In genomic region chr17:25089158-25089557, GRCm38 (mm10) we compare ENCODE assay signal across 15 mouse cellular contexts. TPM values are rescaled to one million over a fixed set of nuclear protein-coding genes. Genes with fewer than 3 reads are reported as not detected.
DNase-seq lines count a peak whose midpoint lies in the region; ATAC-seq and TF ChIP-seq lines count a peak whose summit lies in the region.
"Had no signal": no experiment of that assay in that cellular context is flagged by ENCODE, and none has a peak within 500 bp of the region (broad histone marks: within the 10 kb centered on the region; RNA-seq: fewer than 3 reads in every experiment).

No protein-coding gene starts in this region.

- TF ChIP-seq EP300 in liver, postnatal 0 days (IDR thresholded peaks at IDR 0.05; ENCODE audit: low read depth) = peak; percentile 97

- no peak overlapping the region for H3K27ac ChIP-seq in kidney, embryonic 15.5 days
- H3K27ac ChIP-seq in kidney, embryonic 14.5 days (ENCODE audit: low read depth, low read length) = no peak overlapping the region
- peak overlapping the region; percentile 90 for H3K27ac ChIP-seq in bone marrow, adult 2 months (ENCODE audit: control insufficient read depth, insufficient read depth, low read depth, low read length, poor library complexity)
- H3K27ac ChIP-seq in intestine, embryonic 16.5 days (ENCODE audit: low read length) = no peak overlapping the region
- peak overlapping the region; percentile 89 for H3K27ac ChIP-seq in liver, postnatal 0 days (ENCODE audit: low read depth)
- no peak overlapping the region for H3K27ac ChIP-seq in midbrain, embryonic 14.5 days (replicated peaks; ENCODE audit: low read depth, low read length)

- no peak overlapping the region for H3K4me3 ChIP-seq in kidney, embryonic 15.5 days (replicated peaks)
- no peak overlapping the region for H3K4me3 ChIP-seq in kidney, embryonic 14.5 days (ENCODE audit: low read length)
- peak overlapping the region; percentile 82 for H3K4me3 ChIP-seq in bone marrow, adult 2 months (replicated peaks; ENCODE audit: control insufficient read depth, low read depth, low read length)
- no peak overlapping the region for H3K4me3 ChIP-seq in intestine, embryonic 16.5 days (ENCODE audit: low read length)
- H3K4me3 ChIP-seq in liver, postnatal 0 days (ENCODE audit: low read depth, low read length) = peak overlapping the region; percentile 57
- no peak overlapping the region for H3K4me3 ChIP-seq in midbrain, embryonic 14.5 days (replicated peaks; ENCODE audit: low read depth, low read length)

- peak; percentile 56 for TF ChIP-seq POLR2A in bone marrow, adult 2 months (IDR thresholded peaks at IDR 0.05; ENCODE audit: borderline replicate concordance, control insufficient read depth, low read depth, low read length)

- no peak overlapping the region for H3K4me2 ChIP-seq in kidney, embryonic 15.5 days
- no peak overlapping the region for H3K4me2 ChIP-seq in kidney, embryonic 14.5 days (replicated peaks; ENCODE audit: low read depth, low read length)
- no peak overlapping the region for H3K4me2 ChIP-seq in intestine, embryonic 16.5 days (ENCODE audit: low read depth, low read length)
- H3K4me2 ChIP-seq in liver, postnatal 0 days (ENCODE audit: low read depth, low read length) = peak overlapping the region; percentile 62
- no peak overlapping the region for H3K4me2 ChIP-seq in midbrain, embryonic 14.5 days (ENCODE audit: low read length)

- TF ChIP-seq CTCF in bone marrow, adult 2 months (IDR thresholded peaks at IDR 0.05; ENCODE audit: control insufficient read depth, insufficient read depth, low read length) = no peak
- TF ChIP-seq CTCF in liver, postnatal 0 days (IDR thresholded peaks at IDR 0.05; ENCODE audit: low read depth) = 0 out of 2 replicates have a peak, but pooled peaks have one; percentile 18

- H3K36me3 ChIP-seq in kidney, embryonic 15.5 days = peaks cover 53% of the 10 kb centered on the region
- H3K36me3 ChIP-seq in kidney, embryonic 14.5 days (ENCODE audit: control insufficient read depth, insufficient read depth, low read length) = peaks cover 10% of the 10 kb centered on the region; the same call in 1 of the 2 replicates
- no peaks in the 10 kb centered on the region for H3K36me3 ChIP-seq in intestine, embryonic 16.5 days (ENCODE audit: control insufficient read depth, insufficient read depth, low read length)
- H3K36me3 ChIP-seq in liver, postnatal 0 days (replicated peaks; ENCODE audit: insufficient read depth, low read length) = peaks cover 34% of the 10 kb centered on the region
- peaks cover 34% of the 10 kb centered on the region for H3K36me3 ChIP-seq in midbrain, embryonic 14.5 days (ENCODE audit: control insufficient read depth, insufficient read depth, low read length)

- H3K4me1 ChIP-seq in kidney, embryonic 15.5 days = peaks cover 10% of the 10 kb centered on the region
- H3K4me1 ChIP-seq in kidney, embryonic 14.5 days (ENCODE audit: control insufficient read depth, insufficient read depth, low read length) = 0 out of 2 replicates have a peak, but pooled peaks cover 4% of the 10 kb centered on the region
- peaks cover 3% of the 10 kb centered on the region for H3K4me1 ChIP-seq in bone marrow, adult 2 months (ENCODE audit: control insufficient read depth, insufficient read depth, low read length)
- H3K4me1 ChIP-seq in intestine, embryonic 16.5 days (ENCODE audit: control insufficient read depth, insufficient read depth, low read length) = peaks cover 5% of the 10 kb centered on the region
- peaks cover 23% of the 10 kb centered on the region for H3K4me1 ChIP-seq in liver, postnatal 0 days (ENCODE audit: insufficient read depth)
- no peaks in the 10 kb centered on the region for H3K4me1 ChIP-seq in midbrain, embryonic 14.5 days (ENCODE audit: control insufficient read depth, insufficient read depth, low read length)

- peak; percentile 79 for ATAC-seq in kidney, embryonic 15.5 days (replicated peaks; ENCODE audit: low FRiP score)
- no peak for ATAC-seq in kidney, embryonic 14.5 days (ENCODE audit: low FRiP score, low TSS enrichment)
- ATAC-seq in intestine, embryonic 16.5 days = peak; percentile 70
- peak; percentile 92 for ATAC-seq in liver, postnatal 0 days
- ATAC-seq in midbrain, embryonic 14.5 days (ENCODE audit: low FRiP score, low TSS enrichment) = no peak
- ATAC-seq: CD4-positive, CD25-positive, alpha-beta regulatory T cell, adult 4 months had no signal

- no peaks in the 10 kb centered on the region for H3K27me3 ChIP-seq in kidney, embryonic 15.5 days
- no peaks in the 10 kb centered on the region for H3K27me3 ChIP-seq in kidney, embryonic 14.5 days (ENCODE audit: control insufficient read depth, insufficient read depth, low read length)
- no peaks in the 10 kb centered on the region for H3K27me3 ChIP-seq in intestine, embryonic 16.5 days (replicated peaks; ENCODE audit: control insufficient read depth, insufficient read depth, low read length)
- H3K27me3 ChIP-seq in liver, postnatal 0 days (ENCODE audit: insufficient read depth, low read length) = no peaks in the 10 kb centered on the region
- no peaks in the 10 kb centered on the region for H3K27me3 ChIP-seq in midbrain, embryonic 14.5 days (ENCODE audit: control insufficient read depth, insufficient read depth, low read length)

- WGBS in kidney, embryonic 15.5 days = 89% methylated on average over 10 of the region's 10 CpGs
- 94% methylated on average over 10 of the region's 10 CpGs for WGBS in kidney, embryonic 14.5 days
- 64% methylated on average over 10 of the region's 10 CpGs for WGBS in bone marrow, adult 2 months
- WGBS in intestine, embryonic 16.5 days = 89% methylated on average over 10 of the region's 10 CpGs
- 56% methylated on average over 10 of the region's 10 CpGs for WGBS in liver, postnatal 0 days (ENCODE audit: insufficient replicate concordance)
- WGBS in midbrain, embryonic 14.5 days = 94% methylated on average over 10 of the region's 10 CpGs

- DNase-seq in liver, postnatal 0 days = peak; percentile 42
- no peak for DNase-seq in midbrain, embryonic 14.5 days
- DNase-seq in kidney, postnatal 10 days = no peak
- DNase-seq: cerebellum, adult 8-10 months; kidney, adult 18-20 months; layer of hippocampus, adult 9-11 months; lung, adult 2 months; right cerebral cortex, adult 18-20 months; thymus, postnatal 14 days had no signal

- no peak overlapping the region for H3K9ac ChIP-seq in kidney, embryonic 15.5 days
- H3K9ac ChIP-seq in kidney, embryonic 14.5 days (ENCODE audit: low read depth, low read length) = no peak overlapping the region
- no peak overlapping the region for H3K9ac ChIP-seq in intestine, embryonic 16.5 days (ENCODE audit: low read depth, low read length)
- H3K9ac ChIP-seq in liver, postnatal 0 days (replicated peaks) = peak overlapping the region; percentile 69
- no peak overlapping the region for H3K9ac ChIP-seq in midbrain, embryonic 14.5 days (replicated peaks; ENCODE audit: low read length)

- H3K9me3 ChIP-seq in kidney, embryonic 15.5 days (replicated peaks) = no peaks in the 10 kb centered on the region
- no peaks in the 10 kb centered on the region for H3K9me3 ChIP-seq in kidney, embryonic 14.5 days (ENCODE audit: control insufficient read depth, low read length)
- no peaks in the 10 kb centered on the region for H3K9me3 ChIP-seq in intestine, embryonic 16.5 days (ENCODE audit: control insufficient read depth, low read length)
- no peaks in the 10 kb centered on the region for H3K9me3 ChIP-seq in liver, postnatal 0 days (ENCODE audit: low read length)
- H3K9me3 ChIP-seq in midbrain, embryonic 14.5 days (ENCODE audit: control insufficient read depth, low read length) = no peaks in the 10 kb centered on the region

RNA-seq across cellular contexts. Expression of gene Tmem204, which starts 5.8 kb away (rescaled TPM):
- polyA plus RNA-seq in kidney, embryonic 15.5 days (2015; fragmentation: Nextera tagmentation; extraction: Ambion mirVana) = 29.6 and 31.6 TPM in 2 replicates
- 15.9 and 18.4 TPM in 2 replicates for polyA plus RNA-seq in kidney, embryonic 14.5 days (2014; fragmentation: Nextera tagmentation; extraction: Ambion mirVana)
- 2.5 and 4.6 TPM in 2 replicates for polyA plus RNA-seq in bone marrow, adult 2 months (2011; ENCODE audit: insufficient read depth, insufficient read length, low replicate concordance, missing spikeins)
- 22.2 and 25.8 TPM in 2 replicates for polyA plus RNA-seq in intestine, embryonic 16.5 days (2015; fragmentation: Nextera tagmentation; extraction: Ambion mirVana)
- polyA plus RNA-seq in liver, postnatal 0 days (2015; fragmentation: Nextera tagmentation; extraction: Ambion mirVana) = 8.3 and 9.4 TPM in 2 replicates
- 6.5 and 10.8 TPM in 2 replicates for polyA plus RNA-seq in midbrain, embryonic 14.5 days (2014; fragmentation: Nextera tagmentation; extraction: Ambion mirVana)

RNA-seq across cellular contexts. Expression of gene Telo2, which starts 26.6 kb away (rescaled TPM):
- 44.4 and 45.3 TPM in 2 replicates for polyA plus RNA-seq in kidney, embryonic 15.5 days (2015; fragmentation: Nextera tagmentation; extraction: Ambion mirVana)
- 34.9 and 44.8 TPM in 2 replicates for polyA plus RNA-seq in kidney, embryonic 14.5 days (2014; fragmentation: Nextera tagmentation; extraction: Ambion mirVana)
- 19.5 and 30.4 TPM in 2 replicates for polyA plus RNA-seq in bone marrow, adult 2 months (2011; ENCODE audit: insufficient read depth, insufficient read length, low replicate concordance, missing spikeins)
- polyA plus RNA-seq in intestine, embryonic 16.5 days (2015; fragmentation: Nextera tagmentation; extraction: Ambion mirVana) = 32.1 and 32.3 TPM in 2 replicates
- 5.3 and 5.7 TPM in 2 replicates for polyA plus RNA-seq in liver, postnatal 0 days (2015; fragmentation: Nextera tagmentation; extraction: Ambion mirVana)
- polyA plus RNA-seq in midbrain, embryonic 14.5 days (2014; fragmentation: Nextera tagmentation; extraction: Ambion mirVana) = 34.1 and 34.4 TPM in 2 replicates

RNA-seq across cellular contexts. Expression of gene Ptx4, which starts 31.4 kb away (rescaled TPM):
- 0.16 and 0.24 TPM in 2 replicates for polyA plus RNA-seq in kidney, embryonic 15.5 days (2015; fragmentation: Nextera tagmentation; extraction: Ambion mirVana)
- polyA plus RNA-seq in kidney, embryonic 14.5 days (2014; fragmentation: Nextera tagmentation; extraction: Ambion mirVana) = not detected in 2 replicates
- polyA plus RNA-seq in bone marrow, adult 2 months (2011; ENCODE audit: insufficient read depth, insufficient read length, low replicate concordance, missing spikeins) = 1.4 TPM in 1 of 2 replicates, not detected in the other
- polyA plus RNA-seq in intestine, embryonic 16.5 days (2015; fragmentation: Nextera tagmentation; extraction: Ambion mirVana) = 0.20 and 0.24 TPM in 2 replicates
- not detected in 2 replicates for polyA plus RNA-seq in liver, postnatal 0 days (2015; fragmentation: Nextera tagmentation; extraction: Ambion mirVana)
- not detected in 2 replicates for polyA plus RNA-seq in midbrain, embryonic 14.5 days (2014; fragmentation: Nextera tagmentation; extraction: Ambion mirVana)
- polyA plus RNA-seq: CD4-positive, CD25-positive, alpha-beta regulatory T cell, adult 4 months; hindbrain, embryonic 11.5 days; lung, adult 2 months had no signal

RNA-seq across cellular contexts. Expression of gene Clcn7, which starts 44.0 kb away (rescaled TPM):
- 20.7 and 24.6 TPM in 2 replicates for polyA plus RNA-seq in kidney, embryonic 15.5 days (2015; fragmentation: Nextera tagmentation; extraction: Ambion mirVana)
- 10.3 and 21.4 TPM in 2 replicates for polyA plus RNA-seq in kidney, embryonic 14.5 days (2014; fragmentation: Nextera tagmentation; extraction: Ambion mirVana)
- 17.0 and 21.9 TPM in 2 replicates for polyA plus RNA-seq in bone marrow, adult 2 months (2011; ENCODE audit: insufficient read depth, insufficient read length, low replicate concordance, missing spikeins)
- polyA plus RNA-seq in intestine, embryonic 16.5 days (2015; fragmentation: Nextera tagmentation; extraction: Ambion mirVana) = 21.8 and 23.5 TPM in 2 replicates
- 7.3 and 8.6 TPM in 2 replicates for polyA plus RNA-seq in liver, postnatal 0 days (2015; fragmentation: Nextera tagmentation; extraction: Ambion mirVana)
- 26.3 and 29.9 TPM in 2 replicates for polyA plus RNA-seq in midbrain, embryonic 14.5 days (2014; fragmentation: Nextera tagmentation; extraction: Ambion mirVana)

Comparison
In these comparisons a context has a peak if more than half of its experiments do, and no peak if none do; other contexts are left out.
1. ATAC-seq: peak in kidney, embryonic 15.5 days (single experiment), intestine, embryonic 16.5 days (single experiment) and liver, postnatal 0 days (single experiment); none in kidney, embryonic 14.5 days (single experiment) and midbrain, embryonic 14.5 days (single experiment).
2. H3K27ac ChIP-seq: peak in bone marrow, adult 2 months (single experiment) and liver, postnatal 0 days (single experiment); none in kidney, embryonic 15.5 days (single experiment), kidney, embryonic 14.5 days (single experiment), intestine, embryonic 16.5 days (single experiment) and midbrain, embryonic 14.5 days (single experiment).
3. H3K4me3 ChIP-seq: peak in bone marrow, adult 2 months (single experiment) and liver, postnatal 0 days (single experiment); none in kidney, embryonic 15.5 days (single experiment), kidney, embryonic 14.5 days (single experiment), intestine, embryonic 16.5 days (single experiment) and midbrain, embryonic 14.5 days (single experiment).